Mouse (Mus musculus) ES-Bruce4 (cell line): Measurements from ENCODE around the gene Kcnj4. TPM values are rescaled to one million over a fixed set of nuclear protein-coding genes. Genes with fewer than 3 reads are reported as not detected.

Experiments used
- H3K27ac ChIP-seq: 2 replicates; pipeline ENCODE4 v1.5.1; 2012; ENCODE audit warnings: low read length, inconsistent platforms; ENCODE audit not compliant: insufficient read depth
- H3K27me3 ChIP-seq: 2 replicates; pipeline ENCODE4 v1.6.1; 2012; ENCODE audit warnings: mild to moderate bottlenecking, low read length, inconsistent platforms; ENCODE audit not compliant: control insufficient read depth, poor library complexity, insufficient read depth, severe bottlenecking
- H3K36me3 ChIP-seq: 2 replicates; pipeline ENCODE4 v1.6.1; 2012; ENCODE audit warnings: inconsistent platforms, mild to moderate bottlenecking, low read length, moderate library complexity; ENCODE audit not compliant: control insufficient read depth, poor library complexity, insufficient read depth, severe bottlenecking
- H3K4me1 ChIP-seq: one replicate; pipeline ENCODE4 v1.8.1; 2011; ENCODE audit warnings: low read length; ENCODE audit not compliant: control insufficient read depth, insufficient read depth
- H3K4me3 ChIP-seq: 2 replicates; pipeline ENCODE4 v1.5.1; 2011; ENCODE audit warnings: low read depth, mild to moderate bottlenecking, low read length
- H3K9ac ChIP-seq: 2 replicates; pipeline ENCODE4 v1.6.1; 2012; ENCODE audit warnings: low read depth, mild to moderate bottlenecking, inconsistent platforms; ENCODE audit not compliant: poor library complexity, severe bottlenecking
- H3K9me3 ChIP-seq: replicated peaks from 2 replicates; pipeline ENCODE4 v1.6.1; 2012; ENCODE audit warnings: mild to moderate bottlenecking, low read length, inconsistent platforms; ENCODE audit not compliant: control insufficient read depth, poor library complexity, insufficient read depth, severe bottlenecking
- CTCF ChIP-seq: IDR thresholded peaks from one replicate; pipeline ENCODE4 v1.8.1; 2011; ENCODE audit warnings: low read depth, low read length
- EP300 ChIP-seq: IDR thresholded peaks from 2 replicates; pipeline ENCODE4 v1.6.1; 2011; ENCODE audit warnings: low read depth, low read length; ENCODE audit not compliant: insufficient read depth
- POLR2A ChIP-seq: IDR thresholded peaks from one replicate; pipeline ENCODE4 v1.8.1; 2011; ENCODE audit warnings: low read length; ENCODE audit not compliant: insufficient read depth
- polyA plus RNA-seq: library from polyadenylated mRNA; stranded (reverse); fragments of >200 nt; gene quantifications from 2 replicates; pipeline ENCODE4 v1.2.4, GENCODE M21; 2011; ENCODE audit warnings: low read depth; ENCODE audit not compliant: missing spikeins, insufficient read depth, insufficient read length

Kcnj4 gene
- polyA plus RNA-seq, 1 experiment: 4.5 TPM

- H3K36me3 ChIP-seq: no peaks in the 10 kb centered on the region
- no peaks in the 10 kb centered on the region for H3K27me3 ChIP-seq
- no peaks in the 10 kb centered on the region for H3K9me3 ChIP-seq
- H3K9ac ChIP-seq: peak within 1 kb of the TSS; percentile 73
- peaks cover 9% of the 10 kb centered on the region for H3K4me1 ChIP-seq
- no peak within 1 kb of the TSS; the same call in 1 of the 2 replicates for H3K27ac ChIP-seq
- H3K4me3 ChIP-seq: peak within 1 kb of the TSS; percentile 61
- TF ChIP-seq CTCF (no peak), POLR2A (peak; percentile 82), EP300 (0 out of 2 replicates have a peak, but pooled peaks have one; percentile 37)
Measured at GRCm38 (mm10) chr15:79455106-79455810, 49.8 kb downstream of the Kcnj4 start, which contains the start of gene Csnk1e. Csnk1e (minus strand) TSS chr15:79455566.

- Histone ChIP-seq H3K9ac (no peak overlapping the region), H3K27ac (0 out of 2 replicates have a peak overlapping the region, but pooled peaks have one; percentile 10), H3K9me3 (no peaks in the 10 kb centered on the region), H3K4me3 (no peak overlapping the region), H3K4me1 (peaks cover 9% of the 10 kb centered on the region), H3K27me3 (no peaks in the 10 kb centered on the region), H3K36me3 (no peaks in the 10 kb centered on the region)
- TF ChIP-seq EP300 (no peak), CTCF (no peak), POLR2A (no peak)
Measured at GRCm38 (mm10) chr15:79453831-79454230, 51.2 kb downstream of the Kcnj4 start.

GRCm38 (mm10) chr15:79448041-79448440, 57.0 kb downstream of the Kcnj4 start:
- Histone ChIP-seq H3K27ac (no peak overlapping the region), H3K36me3 (no peaks in the 10 kb centered on the region), H3K4me3 (no peak overlapping the region), H3K9me3 (no peaks in the 10 kb centered on the region), H3K27me3 (no peaks in the 10 kb centered on the region), H3K4me1 (peaks cover 1% of the 10 kb centered on the region), H3K9ac (no peak overlapping the region)
- no peak for TF ChIP-seq POLR2A
- no peak for TF ChIP-seq EP300
- no peak for TF ChIP-seq CTCF

DNA sequence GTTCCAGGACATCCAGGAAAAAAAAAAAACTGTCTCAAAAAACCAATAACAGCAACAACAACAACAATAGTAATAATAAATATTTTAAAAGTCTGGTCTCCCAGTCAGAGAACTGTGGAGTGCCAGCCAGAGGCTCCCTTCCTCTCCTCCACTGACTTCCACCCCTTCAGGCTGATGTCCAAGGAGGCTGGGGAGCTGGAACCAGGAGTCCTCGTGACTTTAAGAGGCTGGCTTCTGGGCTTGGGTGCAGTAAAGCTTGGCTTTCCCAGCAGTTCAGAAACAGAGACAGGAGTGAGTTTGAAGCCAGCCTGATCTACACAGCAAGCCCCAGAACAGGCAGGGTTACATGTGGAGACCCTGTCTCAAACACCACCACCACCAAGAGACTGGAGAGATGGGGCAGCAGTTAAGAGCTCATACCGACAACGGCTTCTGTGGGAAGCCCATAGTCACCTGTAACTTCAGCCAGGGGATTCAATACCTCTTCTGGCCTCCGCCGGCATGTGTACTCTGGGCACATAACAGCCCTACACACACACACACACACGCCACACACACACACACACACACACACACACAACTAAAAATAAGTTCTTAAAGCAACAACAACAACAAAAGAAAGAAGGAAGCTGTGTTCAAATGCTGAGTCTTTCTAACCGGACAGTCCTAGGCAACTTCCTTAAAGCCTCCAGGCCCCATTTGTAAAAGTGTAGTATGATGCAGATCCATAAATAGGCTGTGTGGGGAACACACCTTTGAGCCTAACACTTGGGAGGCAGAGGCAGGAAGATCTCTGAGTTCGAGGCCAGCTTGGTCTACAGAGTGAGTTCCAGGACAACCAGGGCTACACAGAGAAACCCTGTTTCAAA, 59.0 kb downstream of the Kcnj4 start:
- Histone ChIP-seq H3K27ac (no peak overlapping the region), H3K4me1 (peaks cover 4% of the 10 kb centered on the region), H3K36me3 (no peaks in the 10 kb centered on the region), H3K9ac (no peak overlapping the region), H3K27me3 (no peaks in the 10 kb centered on the region), H3K4me3 (no peak overlapping the region), H3K9me3 (no peaks in the 10 kb centered on the region)
- TF ChIP-seq CTCF: no peak
- TF ChIP-seq EP300: no peak
- TF ChIP-seq POLR2A: no peak

GRCm38 (mm10) chr15:79443856-79444410, 61.1 kb downstream of the Kcnj4 start:
- H3K9me3 ChIP-seq: no peaks in the 10 kb centered on the region
- H3K27me3 ChIP-seq: no peaks in the 10 kb centered on the region
- no peak overlapping the region for H3K4me3 ChIP-seq
- peaks cover 11% of the 10 kb centered on the region for H3K4me1 ChIP-seq
- no peaks in the 10 kb centered on the region for H3K36me3 ChIP-seq
- no peak overlapping the region for H3K27ac ChIP-seq
- no peak overlapping the region for H3K9ac ChIP-seq
- TF ChIP-seq CTCF (no peak), EP300 (no peak), POLR2A (no peak)
